Mouse (Mus musculus) Muller cell, postnatal 12 days (primary cell): ENCODE data around the gene Def6.

Source experiments
- DNase-seq: peaks from one replicate; pipeline ENCODE4 v3.0.0-alpha.2; 2015; ENCODE audit errors: inconsistent ontology term

Gene Def6

GRCm38 (mm10) chr17:28240846-28241245, 33.3 kb downstream of the Def6 start:
- no peak for DNase-seq

GRCm38 (mm10) chr17:28242296-28242695, 34.7 kb downstream of the Def6 start:
- DNase-seq: no peak

GRCm38 (mm10) chr17:28244214-28244613, 36.6 kb downstream of the Def6 start:
- DNase-seq: no peak

GRCm38 (mm10) chr17:28244714-28245113, 37.1 kb downstream of the Def6 start:
- peak; percentile 54 for DNase-seq

- no peak for DNase-seq
These were observed 39.1 kb downstream of the Def6 start for GRCm38 (mm10) chr17:28246640-28247039.

GRCm38 (mm10) chr17:28247613-28248012, 40.0 kb downstream of the Def6 start:
- DNase-seq: no peak

- DNase-seq: no peak
These were observed 41.5 kb downstream of the Def6 start for GRCm38 (mm10) chr17:28249062-28249461.

GRCm38 (mm10) chr17:28251579-28252280, 44.2 kb downstream of the Def6 start:
- no peak for DNase-seq

- DNase-seq: no peak
These were observed 44.7 kb downstream of the Def6 start for GRCm38 (mm10) chr17:28252281-28252648.

- no peak for DNase-seq
These were observed 45.6 kb downstream of the Def6 start for GRCm38 (mm10) chr17:28253216-28253615.

- DNase-seq: no peak
These were observed 47.2 kb downstream of the Def6 start for GRCm38 (mm10) chr17:28254804-28255203.

GRCm38 (mm10) chr17:28255651-28256050, 48.1 kb downstream of the Def6 start:
- no peak for DNase-seq

- peak; percentile 88 for DNase-seq
These were observed 49.2 kb downstream of the Def6 start for GRCm38 (mm10) chr17:28256651-28257328.

GRCm38 (mm10) chr17:28258325-28258724, 50.7 kb downstream of the Def6 start:
- no peak for DNase-seq

GRCm38 (mm10) chr17:28259890-28260542, 52.4 kb downstream of the Def6 start:
- DNase-seq: peak; percentile 40

- no peak for DNase-seq
These were observed 52.9 kb downstream of the Def6 start for GRCm38 (mm10) chr17:28260543-28260909.

- no peak for DNase-seq
These were observed 54.2 kb downstream of the Def6 start for GRCm38 (mm10) chr17:28261795-28262194.

GRCm38 (mm10) chr17:28263181-28263894, 55.8 kb downstream of the Def6 start:
- no peak for DNase-seq

GRCm38 (mm10) chr17:28267251-28267650, 59.7 kb downstream of the Def6 start:
- no peak for DNase-seq

GRCm38 (mm10) chr17:28270165-28270564, 62.6 kb downstream of the Def6 start:
- no peak for DNase-seq

- no peak for DNase-seq
These were observed 64.1 kb downstream of the Def6 start for GRCm38 (mm10) chr17:28271537-28272266.

GRCm38 (mm10) chr17:28272281-28272680, 64.7 kb downstream of the Def6 start:
- no peak for DNase-seq
